Mouse (Mus musculus): Measurements from ENCODE around the gene Ednrb.

DNA sequence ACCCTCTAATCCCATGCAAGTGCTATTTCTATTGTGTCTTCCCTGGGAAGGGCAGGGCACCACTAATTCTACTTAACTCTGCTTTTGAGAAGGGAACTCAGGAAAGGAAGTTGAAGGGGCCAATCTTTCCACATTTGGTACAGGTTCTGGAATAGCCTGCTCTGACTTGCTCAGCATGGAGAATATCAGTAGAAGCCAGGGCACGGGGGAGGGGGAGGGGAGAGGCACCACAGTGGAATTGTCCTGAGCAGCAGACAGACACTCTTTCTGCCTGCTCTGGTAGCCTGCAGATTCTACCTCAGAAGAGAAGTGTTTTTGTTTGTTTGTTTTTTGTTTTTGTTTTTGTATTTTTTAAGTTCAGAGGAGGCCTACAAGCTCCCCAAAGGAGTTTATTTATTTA, 51.5 kb downstream of the Ednrb start:
- TF ChIP-seq CTCF (IDR thresholded peaks at IDR 0.05; ENCODE audit: low read depth, low read length) (no peak), POLR2A (IDR thresholded peaks at IDR 0.05; ENCODE audit: insufficient read depth, low read length) (no peak), EP300 (IDR thresholded peaks at IDR 0.05; ENCODE audit: insufficient read depth, low read depth, low read length) (no peak)
